Mouse (Mus musculus) T-helper 17 cell (primary cell): ENCODE data around the gene Endog.
"Not testable (repeated sequence)": the region's sequence is repeated elsewhere in the genome, so short reads cannot be mapped to it uniquely, and the experiment has no call there.

Source experiments
- in situ Hi-C, 2 experiments: fragments of 300-600 bp; cut with MboI, MseI; formaldehyde crosslinking; loops; 1 replicate in 1 of 2; 2 replicates in 1 of 2; pipeline ENCODE4 v1.15.1; 2025; ENCODE audit warnings: high pct_unique_total_duplicates in 2 of 2

Endog gene

DNA sequence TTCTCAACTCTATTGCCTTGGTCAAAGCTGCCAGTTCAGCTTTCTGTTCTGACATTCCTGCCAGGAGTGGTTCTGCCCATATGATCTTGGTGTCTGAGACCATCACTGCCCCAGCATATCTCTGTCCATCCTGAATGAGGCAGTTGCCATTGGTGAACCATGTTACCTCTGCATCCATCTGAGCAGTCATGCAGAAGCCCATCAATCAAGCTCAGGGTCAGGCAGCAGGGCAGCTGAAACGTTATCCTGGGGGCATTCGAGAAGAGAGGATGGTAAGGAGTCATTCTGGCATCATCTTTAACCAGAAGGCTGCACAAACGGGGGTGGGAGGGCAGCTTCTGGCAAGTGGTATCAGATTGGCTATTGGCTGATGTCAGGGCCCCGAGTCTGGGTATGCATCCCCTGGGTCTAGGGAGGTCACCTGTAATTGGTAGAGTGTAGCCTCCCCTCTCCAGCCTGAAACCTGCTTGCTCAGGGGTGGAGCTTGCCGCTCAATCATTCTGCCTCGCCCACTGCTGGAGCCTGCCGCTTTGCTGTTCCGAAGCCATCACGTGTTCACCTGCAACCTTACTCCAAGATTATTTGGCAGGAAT lies 6.9 kb upstream of the Endog start:
- in situ Hi-C loops: loop anchor here (10.0 kb wide), 1 partner anchor 60 kb away; no protein-coding TSS in a partner anchor

DNA sequence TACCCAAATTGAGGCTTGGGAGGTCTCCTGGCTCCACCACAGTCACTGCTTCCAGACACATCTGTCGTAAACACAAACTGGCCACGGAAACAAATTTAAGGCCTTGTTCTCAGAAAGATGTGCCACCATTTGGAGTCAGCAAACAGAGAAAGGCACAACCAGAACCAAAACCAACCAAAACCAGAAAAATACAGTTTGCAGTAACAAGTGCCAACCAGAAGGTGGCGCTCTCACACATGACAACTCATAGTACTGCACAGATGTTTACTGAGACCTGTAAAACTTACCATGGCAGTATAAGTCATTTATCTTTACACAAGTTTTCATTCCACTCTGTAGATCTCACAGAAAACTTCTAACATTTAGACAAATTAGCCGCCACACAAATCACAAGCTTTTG lies 4.6 kb upstream of the Endog start:
- in situ Hi-C loops: loop anchor here (10.0 kb wide), 1 partner anchor 62 kb away; no protein-coding TSS in a partner anchor

DNA sequence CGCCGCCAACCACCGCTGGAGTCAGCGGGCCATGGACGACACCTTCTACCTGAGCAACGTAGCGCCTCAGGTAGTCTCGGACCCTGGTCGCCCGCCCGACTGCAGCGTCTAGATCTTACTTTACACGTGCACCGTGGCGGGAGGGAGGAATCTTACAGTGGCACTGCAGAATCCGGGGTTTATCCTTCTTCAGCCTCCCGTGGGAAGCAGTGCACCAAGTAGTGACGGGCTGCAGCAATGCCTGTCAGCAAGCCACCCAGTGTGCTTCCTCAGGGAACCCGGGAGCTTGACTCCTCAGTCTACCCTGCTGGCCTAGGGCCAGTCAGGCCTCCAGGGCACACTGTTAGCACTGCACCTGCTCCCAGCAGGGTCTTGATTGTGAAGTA lies 697 bp downstream of the Endog start:
- in situ Hi-C loops: no loop called here

DNA sequence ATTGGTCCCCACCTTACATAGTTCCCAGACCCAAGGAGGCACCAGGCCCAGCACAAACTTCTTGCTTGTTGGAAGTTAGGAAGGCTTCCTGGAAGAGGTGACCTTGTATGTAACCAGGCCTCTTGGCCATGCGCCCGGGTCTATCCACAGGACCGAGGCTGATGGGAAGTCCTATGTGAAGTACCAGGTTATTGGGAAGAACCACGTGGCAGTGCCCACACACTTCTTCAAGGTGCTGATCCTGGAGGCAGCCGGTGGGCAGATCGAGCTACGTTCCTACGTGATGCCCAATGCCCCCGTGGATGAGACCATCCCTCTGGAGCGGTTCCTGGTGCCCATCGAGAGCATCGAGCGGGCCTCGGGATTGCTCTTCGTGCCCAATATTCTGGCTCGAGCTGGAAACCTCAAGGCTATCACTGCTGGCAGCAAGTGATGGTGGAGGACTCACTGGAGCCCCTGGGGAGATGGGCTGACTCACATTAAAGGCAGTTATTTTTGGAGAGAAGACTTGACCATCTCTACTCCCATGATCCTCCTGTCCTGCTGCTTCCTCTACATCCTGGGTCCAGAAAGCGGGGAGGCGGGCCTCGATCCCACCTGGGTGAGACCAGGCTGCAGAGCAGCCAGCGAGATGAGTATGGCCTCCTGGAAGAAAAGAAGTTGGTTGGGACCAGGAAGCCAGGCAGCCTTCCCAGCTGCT lies 2.4 kb downstream of the Endog start:
- in situ Hi-C loops: no loop called here

DNA sequence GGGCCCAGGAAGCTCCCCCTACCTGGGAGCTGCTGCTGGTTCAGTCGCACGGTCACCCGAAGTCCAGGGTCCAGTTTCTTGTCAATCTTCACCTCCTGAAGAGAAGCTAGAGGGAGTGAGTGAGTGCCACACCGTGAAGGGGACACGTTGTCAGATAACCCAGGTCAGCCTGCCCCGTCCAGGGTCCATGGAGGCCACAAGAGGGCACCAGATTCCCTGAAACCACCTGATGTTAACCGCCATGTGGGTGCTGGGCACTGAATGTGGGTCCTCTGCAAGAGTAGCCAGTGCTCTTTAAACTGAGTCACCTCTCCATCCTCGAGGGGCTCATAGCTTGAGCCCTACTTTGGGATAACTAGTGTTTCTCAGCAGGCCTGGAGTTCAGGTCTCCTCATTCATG lies 4.6 kb downstream of the Endog start:
- in situ Hi-C loops: no loop called here

DNA sequence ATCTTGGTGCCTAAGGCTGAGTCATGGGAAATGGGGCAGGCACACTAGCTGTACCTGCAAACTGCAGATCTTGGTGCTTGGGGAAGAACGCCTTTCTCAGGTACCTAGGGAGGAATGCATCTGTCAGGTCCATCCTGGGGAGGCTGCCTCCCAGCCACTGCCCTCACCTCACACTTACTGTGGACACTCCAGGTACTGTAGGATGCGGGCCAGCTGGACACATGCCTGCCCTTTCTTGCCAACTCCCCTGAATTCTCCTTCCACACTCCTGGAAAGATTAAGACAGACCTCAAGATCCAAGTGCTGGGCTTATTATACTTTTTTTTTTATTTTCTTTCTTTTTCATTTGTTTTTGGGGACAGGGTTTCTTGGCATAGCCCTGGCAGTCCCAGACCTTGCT lies 5.3 kb downstream of the Endog start:
- in situ Hi-C loops: no loop called here

DNA sequence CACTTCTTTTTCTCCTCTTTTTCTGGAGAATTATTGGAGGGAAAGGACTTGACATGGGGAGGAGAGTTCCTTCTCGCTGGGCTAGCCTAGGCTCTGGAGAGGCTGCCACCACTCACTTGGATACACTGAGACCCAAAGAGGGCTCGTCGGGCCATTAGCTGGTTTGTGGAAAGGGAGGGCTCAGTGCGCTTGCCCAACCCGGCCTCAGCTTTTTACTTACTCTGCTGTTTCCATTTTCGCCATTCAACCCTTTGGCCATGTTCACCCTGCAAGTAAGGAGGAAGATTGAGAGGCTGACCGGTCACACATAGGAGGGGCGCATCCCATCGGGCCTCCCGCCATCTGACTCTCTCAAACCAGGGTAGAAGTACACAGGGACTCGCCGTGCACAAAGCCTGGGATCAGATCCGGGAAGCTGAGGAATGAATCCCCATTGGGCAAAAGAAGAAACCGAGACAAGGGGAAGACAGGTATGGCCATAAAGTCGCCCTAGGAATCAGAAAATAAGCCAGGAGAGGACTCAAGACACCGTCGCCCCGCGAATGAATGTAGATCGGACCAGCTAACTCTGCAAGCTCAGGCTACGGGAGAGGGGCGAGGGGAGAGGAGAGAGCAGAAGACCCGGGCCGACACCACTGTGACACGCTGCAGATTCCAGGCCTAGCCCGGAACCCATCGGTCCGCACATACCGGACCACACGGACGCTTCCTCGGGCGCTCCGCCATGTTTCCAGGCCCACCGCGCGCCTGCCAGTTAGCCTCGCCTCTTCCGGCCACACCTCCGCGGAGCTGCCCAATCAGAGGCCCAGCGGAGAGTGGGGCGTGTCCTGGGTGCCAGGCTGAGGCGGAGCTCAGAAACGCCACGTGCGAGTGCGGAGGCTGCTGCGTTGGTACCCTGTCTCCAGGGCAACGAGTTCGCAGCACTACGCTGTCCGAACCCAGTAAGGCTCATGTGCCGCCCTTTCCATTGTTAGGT lies 6.7 kb downstream of the Endog start, which contains the start of gene Spout1:
Gene Spout1, minus strand, starts transcription at position 760 of the 976 bp plus-strand sequence.
- in situ Hi-C loops: no loop called here

DNA sequence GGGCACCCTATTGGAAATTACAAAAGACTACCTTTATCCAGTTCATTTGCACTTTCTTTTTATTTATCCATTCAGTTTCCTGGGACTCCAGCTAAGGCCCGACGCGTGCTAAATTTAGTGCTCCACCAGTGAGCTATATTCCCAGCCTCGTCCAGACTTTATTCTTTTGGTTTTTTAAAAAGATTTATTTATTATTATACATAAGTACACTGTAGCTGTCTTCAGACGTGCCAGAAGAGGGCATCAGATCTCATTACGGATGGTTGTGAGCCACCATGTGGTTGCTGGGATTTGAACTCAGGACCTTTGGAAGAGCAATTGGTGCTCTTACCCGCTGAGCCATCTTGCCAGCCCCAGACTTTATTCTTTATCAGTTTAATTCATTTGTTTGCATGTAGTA lies 7.4 kb downstream of the Endog start:
- in situ Hi-C loops: not testable (repeated sequence)

DNA sequence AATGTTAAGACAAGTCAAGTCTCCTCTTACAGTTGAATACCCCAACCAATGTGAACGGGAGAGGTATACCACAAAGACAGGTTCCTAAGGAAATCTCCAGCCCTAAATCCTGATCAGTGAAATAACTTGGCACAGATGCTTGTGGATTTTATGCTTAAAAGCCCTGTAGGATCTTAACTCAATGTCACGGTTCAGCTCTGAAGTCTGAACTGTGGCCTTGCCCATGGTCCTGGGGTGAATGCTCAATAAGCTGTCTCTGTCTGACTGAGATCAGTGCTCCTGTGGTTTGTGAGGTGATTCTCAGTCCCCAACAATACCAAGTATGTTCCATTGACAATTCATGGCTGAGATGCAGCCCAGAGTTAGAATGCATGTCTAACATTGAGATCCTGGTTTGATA lies 11.1 kb downstream of the Endog start:
- in situ Hi-C loops: no loop called here

DNA sequence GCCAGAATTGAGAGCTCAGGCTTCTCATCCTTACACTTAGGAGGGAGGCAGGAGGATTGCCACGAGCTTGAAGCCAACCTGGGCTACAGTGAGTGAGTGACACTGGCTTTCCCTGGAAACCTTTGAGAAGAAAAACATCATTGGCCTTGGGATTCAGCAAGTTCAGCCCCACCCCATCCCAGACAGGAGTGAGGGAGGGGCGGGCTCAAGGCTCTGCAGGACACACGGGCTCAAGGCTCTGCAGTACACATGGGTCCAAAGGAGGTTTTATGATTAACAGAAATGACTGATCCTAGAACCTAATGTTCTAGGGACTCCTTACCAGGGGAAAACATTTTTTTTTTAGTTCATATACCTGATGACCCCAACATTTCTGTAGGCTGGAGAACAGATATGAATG lies 12.4 kb downstream of the Endog start:
- in situ Hi-C loops: no loop called here

DNA sequence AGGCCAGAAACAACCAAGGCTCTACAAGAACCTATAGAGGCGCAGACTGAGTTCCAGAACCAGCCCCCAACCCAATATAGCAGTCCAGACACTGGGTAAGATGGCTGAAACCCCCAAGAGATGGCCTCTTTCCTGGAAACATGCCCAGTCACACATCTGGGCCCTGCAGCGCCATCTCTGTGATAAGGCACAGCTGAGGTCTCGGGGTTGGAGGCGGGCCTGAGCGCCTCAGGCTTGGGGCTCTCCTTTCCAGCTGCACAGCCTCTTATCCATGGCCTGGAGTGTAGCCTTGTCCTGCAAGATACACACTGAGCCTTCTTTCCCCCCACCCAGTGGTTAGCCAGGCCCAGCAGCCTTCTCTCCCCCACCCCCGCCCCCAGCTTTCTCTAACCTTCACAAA lies 14.0 kb downstream of the Endog start:
- in situ Hi-C loops: loop anchor here in 1 of 2 experiments (5.0 kb wide), 1 partner anchor 97 kb away; the partner anchor contains the start of gene Gm28038

DNA sequence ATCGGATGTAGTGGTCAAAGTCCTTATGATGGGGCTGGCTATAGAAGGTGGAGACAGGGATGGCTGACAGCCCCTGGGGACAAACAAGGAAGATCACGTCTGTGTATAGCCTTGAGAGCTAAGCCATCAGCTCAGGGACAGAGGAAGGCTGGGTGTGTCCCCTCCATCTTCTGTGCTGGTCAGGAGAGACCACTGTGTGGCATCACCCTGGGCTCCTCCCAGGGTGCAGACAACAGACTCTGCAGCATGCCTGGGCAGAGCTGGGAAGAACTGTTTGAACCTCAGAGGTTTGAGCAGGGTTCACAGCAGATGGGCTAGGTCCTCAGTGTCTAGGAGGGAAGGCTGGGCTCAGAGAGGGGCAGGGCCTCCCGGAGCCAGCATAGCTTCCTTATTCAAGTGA lies 14.4 kb downstream of the Endog start:
- in situ Hi-C loops: loop anchor here in 1 of 2 experiments (5.0 kb wide), 1 partner anchor 97 kb away; the partner anchor contains the start of gene Gm28038

DNA sequence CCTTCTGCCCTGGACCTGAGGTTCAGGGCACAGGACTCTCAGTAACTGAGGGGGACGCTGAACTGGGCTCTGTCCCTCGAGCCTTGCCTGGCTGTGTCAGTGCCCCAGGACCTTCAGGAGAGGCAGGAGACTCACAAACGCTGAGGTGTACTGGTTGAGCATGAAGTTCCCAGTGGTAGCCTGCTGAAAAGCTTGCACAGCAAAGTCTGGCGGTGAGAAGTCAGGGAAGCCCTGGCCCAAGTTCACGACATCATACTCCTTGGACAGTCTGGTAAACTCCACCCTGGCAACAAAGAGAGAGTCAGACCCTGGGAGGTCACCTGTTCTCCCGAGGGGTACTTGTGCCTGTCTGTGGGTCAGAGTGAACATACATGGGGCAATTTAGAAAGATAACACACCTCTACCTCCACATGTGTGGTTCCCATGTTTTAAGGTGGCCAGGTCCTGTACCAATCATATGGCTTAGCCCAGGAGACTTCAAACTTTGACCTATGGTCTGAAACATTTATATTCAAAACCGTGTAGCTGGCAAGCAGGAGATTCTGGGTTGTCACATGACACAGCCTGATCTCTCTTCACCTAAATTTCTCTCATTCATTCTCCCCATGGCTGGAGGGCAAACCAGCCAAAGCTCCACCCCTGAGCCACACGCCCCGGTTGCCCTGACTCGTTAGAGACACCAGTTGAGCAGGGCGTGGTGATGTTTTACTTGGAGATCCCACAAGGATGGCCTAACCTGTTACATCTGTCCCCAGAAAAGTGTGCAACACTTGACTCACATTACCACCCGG lies 20.7 kb downstream of the Endog start:
- in situ Hi-C loops: loop anchor here in 1 of 2 experiments (5.0 kb wide), 1 partner anchor 55 kb away; no protein-coding TSS in a partner anchor

DNA sequence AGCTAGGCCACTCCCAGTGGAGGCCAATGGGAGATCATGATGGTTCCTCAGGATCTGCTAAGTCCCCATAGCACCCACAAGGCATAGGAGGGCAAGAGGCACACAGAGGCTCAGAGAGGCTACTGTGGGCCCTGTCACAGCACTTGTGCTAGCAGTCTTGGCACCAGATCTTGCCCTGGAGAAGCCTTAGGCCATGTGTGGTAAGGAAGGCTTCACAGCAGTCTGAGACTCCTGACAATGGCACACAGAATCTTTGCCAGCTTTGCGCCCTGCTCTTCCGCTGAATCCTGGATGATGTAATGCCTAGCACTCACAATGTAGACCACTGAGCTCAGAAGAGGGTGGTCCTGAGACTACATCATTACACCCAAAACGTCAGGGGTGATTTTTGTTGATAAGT lies 23.4 kb downstream of the Endog start:
- in situ Hi-C loops: loop anchor here in 1 of 2 experiments (5.0 kb wide), 1 partner anchor 53 kb away; no protein-coding TSS in a partner anchor

DNA sequence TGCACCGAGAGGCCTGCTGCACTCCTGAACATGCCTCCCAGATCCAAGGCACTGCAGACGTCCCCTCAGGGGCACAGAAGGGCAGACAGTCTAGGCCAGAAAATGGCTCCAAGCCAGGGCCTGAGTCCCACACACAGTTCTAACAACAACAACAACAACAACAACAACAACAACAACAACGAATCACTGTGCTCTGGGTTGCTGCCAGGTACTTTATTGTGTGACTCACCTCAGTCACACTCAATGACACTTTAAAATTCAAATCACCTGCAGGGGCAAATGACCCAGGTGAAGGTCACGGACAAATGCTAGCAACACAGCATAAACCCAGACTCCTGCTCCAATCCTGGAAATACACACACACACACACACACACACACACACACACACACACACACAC lies 26.7 kb downstream of the Endog start:
- in situ Hi-C loops: no loop called here

DNA sequence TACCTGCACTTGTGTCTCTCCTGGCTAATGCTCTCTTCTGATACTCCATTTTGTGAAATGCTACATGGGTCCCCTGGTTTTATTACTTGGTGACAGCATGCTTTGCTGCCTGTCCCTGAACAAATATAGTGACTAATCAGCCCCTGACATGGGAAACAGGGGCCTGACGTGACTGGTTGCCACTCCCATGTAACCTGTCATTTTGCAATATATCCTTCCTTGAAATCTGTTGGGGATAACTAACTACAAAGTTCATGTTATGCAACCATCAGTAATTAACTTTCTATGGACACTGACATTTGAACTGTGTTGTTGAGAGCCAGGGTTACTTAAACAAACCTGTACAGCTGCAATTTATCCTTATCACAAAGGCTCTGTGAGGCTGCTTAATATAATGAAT lies 28.7 kb downstream of the Endog start:
- in situ Hi-C loops: no loop called here

DNA sequence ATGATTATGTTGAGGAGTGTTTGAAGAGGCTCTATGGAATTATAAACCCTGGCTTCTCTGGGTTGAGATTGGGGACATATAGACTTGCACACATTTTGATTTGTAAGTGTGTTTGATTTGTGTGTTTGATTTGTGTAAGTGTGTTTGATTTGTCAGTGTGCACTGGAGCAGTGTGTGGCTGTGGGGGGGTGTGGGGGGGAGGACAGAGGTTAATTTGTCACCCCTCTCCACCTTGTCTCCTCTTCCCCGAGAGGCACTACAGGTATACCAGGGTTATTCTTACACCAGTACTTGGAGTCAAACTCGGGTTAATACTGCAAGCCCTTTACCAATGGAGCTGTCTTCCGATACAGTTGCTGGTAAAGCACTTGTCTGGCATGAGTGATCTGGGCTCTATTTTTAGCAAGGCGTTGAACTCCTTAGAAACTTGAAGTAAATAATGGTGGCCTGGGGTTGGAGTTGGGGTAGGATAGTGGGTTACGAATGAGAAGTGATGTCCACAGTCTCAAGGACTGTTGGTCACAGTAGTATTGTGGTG lies 29.2 kb downstream of the Endog start:
- in situ Hi-C loops: no loop called here

DNA sequence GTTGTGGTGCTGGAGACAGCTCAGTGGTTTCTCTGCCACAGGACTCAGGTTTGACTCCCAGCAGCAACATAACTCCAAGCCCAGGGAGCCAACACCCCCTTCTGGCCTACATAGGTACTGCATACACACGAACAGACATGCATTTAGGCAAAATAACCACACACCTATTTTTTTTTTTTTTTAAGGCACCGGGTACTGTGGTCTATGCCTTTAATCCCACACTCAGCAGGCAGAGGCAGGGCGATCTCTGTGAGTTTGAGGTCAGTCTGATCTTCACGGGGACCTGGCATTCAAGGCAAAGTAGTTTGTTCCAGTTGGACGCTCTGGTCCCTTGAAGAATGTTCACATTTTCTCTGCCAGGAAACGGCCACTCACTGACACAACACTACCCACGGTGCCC lies 32.1 kb downstream of the Endog start:
- in situ Hi-C loops: no loop called here

DNA sequence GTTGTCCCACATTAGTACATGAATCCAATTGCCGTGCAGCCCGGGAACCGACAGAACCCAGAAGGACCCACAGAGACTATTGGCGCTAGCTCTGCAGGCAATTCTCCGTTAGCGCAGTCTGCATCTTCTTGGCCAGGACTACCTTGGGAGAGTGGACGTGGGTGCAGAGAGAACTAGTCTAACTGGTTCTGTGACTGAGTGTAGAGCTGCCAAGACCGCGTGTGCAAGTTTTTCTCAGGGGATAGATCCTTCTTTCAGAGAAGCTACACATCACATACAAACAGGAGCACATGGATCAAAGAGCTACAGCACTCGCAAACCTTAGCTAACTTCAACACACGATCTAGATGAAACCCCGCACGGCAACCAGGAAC lies 33.9 kb downstream of the Endog start:
- in situ Hi-C loops: no loop called here

DNA sequence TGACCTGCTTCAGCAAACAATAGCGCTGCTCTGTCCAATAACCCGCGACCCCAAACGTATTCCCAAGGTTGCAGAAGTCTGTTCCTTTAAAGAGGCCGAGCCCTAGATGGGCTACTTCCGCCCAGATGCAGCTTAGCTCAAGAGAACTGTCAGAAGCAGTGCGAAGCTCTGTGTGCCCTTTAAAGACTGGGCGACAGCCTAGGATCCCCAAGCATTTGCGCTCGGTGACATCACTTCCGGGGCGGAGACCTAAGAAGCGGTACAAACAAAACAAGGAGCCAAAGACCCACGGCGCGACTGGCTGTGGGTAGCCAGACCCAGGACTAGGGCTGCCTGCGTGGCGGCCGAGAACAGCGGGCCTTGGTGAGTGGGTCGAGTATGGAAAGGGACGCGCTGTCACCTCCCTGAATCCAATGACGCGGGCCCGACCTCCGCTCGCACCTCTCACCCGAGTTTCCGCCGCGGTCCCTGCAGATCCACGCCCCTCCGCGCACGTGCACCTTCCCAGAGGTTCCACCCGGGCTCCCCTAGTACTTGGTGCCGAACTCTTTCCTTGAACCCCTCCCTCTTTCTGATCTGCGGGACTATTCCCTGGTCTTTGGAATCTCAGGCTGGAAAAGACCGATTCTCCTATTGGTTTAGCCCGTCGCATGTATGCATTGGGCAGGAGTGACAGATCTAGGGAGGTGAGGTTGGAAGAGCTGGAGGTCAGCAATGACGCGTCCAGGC lies 34.5 kb downstream of the Endog start, which contains the start of gene Kyat1:
Gene Kyat1, minus strand, starts transcription at position 219 of the 729 bp plus-strand sequence.
- in situ Hi-C loops: no loop called here
